Comparison of ENCODE assay signal across 10 mouse cellular contexts in genomic region chr19:46358381-46358780, GRCm38 (mm10). TPM values are rescaled to one million over a fixed set of nuclear protein-coding genes. Genes with fewer than 3 reads are reported as not detected.
DNase-seq lines count a peak whose midpoint lies in the region; ATAC-seq and TF ChIP-seq lines count a peak whose summit lies in the region.
"Had no signal": no experiment of that assay in that cellular context is flagged by ENCODE, and none has a peak within 500 bp of the region (broad histone marks: within the 10 kb centered on the region; RNA-seq: fewer than 3 reads in every experiment).

No protein-coding gene starts in this region.

- no peak overlapping the region for H3K4me3 ChIP-seq in embryonic facial prominence, embryonic 15.5 days (replicated peaks)
- no peak overlapping the region; the same call in 1 of the 2 replicates for H3K4me3 ChIP-seq in embryonic facial prominence, embryonic 10.5 days
- H3K4me3 ChIP-seq in liver, embryonic 11.5 days (ENCODE audit: low read depth, low read length), result peak overlapping the region; percentile 70
- H3K4me3 ChIP-seq in small intestine, adult 2 months (ENCODE audit: low read depth, low read length), result 0 out of 2 replicates have a peak overlapping the region, but pooled peaks have one; percentile 6

- no peak overlapping the region for H3K9ac ChIP-seq in embryonic facial prominence, embryonic 15.5 days
- H3K9ac ChIP-seq in liver, embryonic 11.5 days (ENCODE audit: low read depth, low read length), result peak overlapping the region; percentile 78; the same call in 1 of the 2 replicates
- H3K9ac ChIP-seq: embryonic facial prominence, embryonic 12.5 days had no signal

- H3K9me3 ChIP-seq in embryonic facial prominence, embryonic 15.5 days (replicated peaks), result no peaks in the 10 kb centered on the region
- 0 out of 2 replicates have a peak, but pooled peaks cover 2% of the 10 kb centered on the region for H3K9me3 ChIP-seq in embryonic facial prominence, embryonic 10.5 days
- H3K9me3 ChIP-seq in liver, embryonic 11.5 days (ENCODE audit: control insufficient read depth, low read length), result no peaks in the 10 kb centered on the region
- H3K9me3 ChIP-seq: embryonic facial prominence, embryonic 12.5 days had no signal

- peaks cover 15% of the 10 kb centered on the region for H3K4me1 ChIP-seq in embryonic facial prominence, embryonic 15.5 days
- H3K4me1 ChIP-seq in embryonic facial prominence, embryonic 10.5 days, result peaks cover 23% of the 10 kb centered on the region
- H3K4me1 ChIP-seq in liver, embryonic 11.5 days (replicated peaks; ENCODE audit: control insufficient read depth, insufficient read depth, low read length), result 0 out of 2 replicates have a peak, but pooled peaks cover 3% of the 10 kb centered on the region
- H3K4me1 ChIP-seq in small intestine, adult 2 months (ENCODE audit: control insufficient read depth, insufficient read depth, insufficient read length, low read length), result peaks cover 12% of the 10 kb centered on the region

- no peak for DNase-seq in embryonic facial prominence, embryonic 10.5 days (ENCODE audit: low spot score)
- DNase-seq in liver, embryonic 11.5 days (ENCODE audit: low spot score), result no peak
- DNase-seq in liver, result no peak
- DNase-seq in layer of hippocampus, postnatal 36 days, result no peak
- no peak for DNase-seq in embryo, embryonic 11 days

- no peak for TF ChIP-seq POLR2A in small intestine, adult 2 months (IDR thresholded peaks at IDR 0.05; ENCODE audit: low read depth, low read length)

- no peaks in the 10 kb centered on the region for H3K36me3 ChIP-seq in embryonic facial prominence, embryonic 15.5 days
- no peaks in the 10 kb centered on the region for H3K36me3 ChIP-seq in embryonic facial prominence, embryonic 10.5 days (replicated peaks)
- no peaks in the 10 kb centered on the region for H3K36me3 ChIP-seq in liver, embryonic 11.5 days (ENCODE audit: control insufficient read depth, insufficient read depth, low read length)
- no peaks in the 10 kb centered on the region for H3K36me3 ChIP-seq in small intestine, adult 2 months (ENCODE audit: control insufficient read depth, insufficient read depth, low read length)
- H3K36me3 ChIP-seq: embryonic facial prominence, embryonic 12.5 days had no signal

- no peak for ATAC-seq in embryonic facial prominence, embryonic 15.5 days (ENCODE audit: insufficient number of reproducible peaks, low FRiP score, low TSS enrichment, low read depth)
- peak; percentile 10; the same call in 1 of the 2 replicates for ATAC-seq in liver, embryonic 11.5 days (replicated peaks; ENCODE audit: low FRiP score)
- peak; percentile 6 for ATAC-seq in granulocyte monocyte progenitor cell, adult 5-6 weeks (replicated peaks; ENCODE audit: poor library complexity, severe bottlenecking)
- ATAC-seq: hindbrain, postnatal 0 days had no signal

- no peak for TF ChIP-seq CTCF in small intestine, adult 2 months (IDR thresholded peaks at IDR 0.05; ENCODE audit: extremely low read depth, insufficient read length, insufficient replicate concordance, low read depth, low read length)

- 50% methylated on average over 4 of the region's 4 CpGs for WGBS in embryonic facial prominence, embryonic 15.5 days
- 64% methylated on average over 4 of the region's 4 CpGs for WGBS in embryonic facial prominence, embryonic 10.5 days
- 43% methylated on average over 4 of the region's 4 CpGs for WGBS in liver, embryonic 11.5 days
- WGBS in small intestine, adult 2 months, result 36% methylated on average over 4 of the region's 4 CpGs

- H3K4me2 ChIP-seq in embryonic facial prominence, embryonic 15.5 days (replicated peaks), result 0 out of 2 replicates have a peak overlapping the region, but pooled peaks have one; percentile 83
- H3K4me2 ChIP-seq in liver, embryonic 11.5 days, result peak overlapping the region; percentile 99

- peak overlapping the region; percentile 44; the same call in 1 of the 2 replicates for H3K27ac ChIP-seq in embryonic facial prominence, embryonic 15.5 days (replicated peaks)
- H3K27ac ChIP-seq in embryonic facial prominence, embryonic 10.5 days (replicated peaks), result no peak overlapping the region
- peak overlapping the region; percentile 71 for H3K27ac ChIP-seq in liver, embryonic 11.5 days (ENCODE audit: low read depth, low read length)
- peak overlapping the region; percentile 71 for H3K27ac ChIP-seq in small intestine, adult 2 months (ENCODE audit: insufficient read depth, low read depth, low read length)
- H3K27ac ChIP-seq: embryonic facial prominence, embryonic 12.5 days; hindbrain, postnatal 0 days had no signal

- H3K27me3 ChIP-seq in embryonic facial prominence, embryonic 15.5 days, result peaks cover 22% of the 10 kb centered on the region
- peaks cover 26% of the 10 kb centered on the region for H3K27me3 ChIP-seq in embryonic facial prominence, embryonic 10.5 days (replicated peaks; ENCODE audit: low read depth, poor library complexity, severe bottlenecking)
- no peaks in the 10 kb centered on the region for H3K27me3 ChIP-seq in liver, embryonic 11.5 days (replicated peaks; ENCODE audit: control insufficient read depth, insufficient read depth, low read length)
- H3K27me3 ChIP-seq in small intestine, adult 2 months (ENCODE audit: control insufficient read depth, insufficient read depth, low read length), result no peaks in the 10 kb centered on the region

RNA-seq across cellular contexts. Expression of gene 2310034G01Rik, which starts 8.3 kb away (rescaled TPM):
- 3.5 and 5.3 TPM in 2 replicates for polyA plus RNA-seq in embryonic facial prominence, embryonic 15.5 days (2015; fragmentation: Nextera tagmentation; extraction: Ambion mirVana)
- polyA plus RNA-seq in embryonic facial prominence, embryonic 10.5 days (2016; fragmentation: Nextera tagmentation; extraction: Ambion mirVana), result 1.0 and 1.1 TPM in 2 replicates
- 0.87 and 1.5 TPM in 2 replicates for polyA plus RNA-seq in liver, embryonic 11.5 days (2014; fragmentation: Nextera tagmentation; extraction: Ambion mirVana)
- total RNA-seq in granulocyte monocyte progenitor cell, adult 5-6 weeks (2014; fragmentation: Nextera tagmentation), result 2.3 and 5.6 TPM in 2 replicates
- total RNA-seq in granulocyte monocyte progenitor cell, adult 5-6 weeks (2017), result 1.4 and 2.3 TPM in 2 replicates
- 0.56 and 3.4 TPM in 2 replicates for polyA plus RNA-seq in small intestine, adult 2 months (2012; rRNA removed)
- 1 to 10 TPM; 1.1 to 1.2 TPM for total RNA-seq in layer of hippocampus, postnatal 36 days (2021)

RNA-seq across cellular contexts. Expression of gene Mfsd13a, which starts 17.5 kb away (rescaled TPM):
- polyA plus RNA-seq in embryonic facial prominence, embryonic 15.5 days (2015; fragmentation: Nextera tagmentation; extraction: Ambion mirVana), result 4.3 and 4.4 TPM in 2 replicates
- 8.0 and 8.4 TPM in 2 replicates for polyA plus RNA-seq in embryonic facial prominence, embryonic 10.5 days (2016; fragmentation: Nextera tagmentation; extraction: Ambion mirVana)
- 21.9 and 25.4 TPM in 2 replicates for polyA plus RNA-seq in liver, embryonic 11.5 days (2014; fragmentation: Nextera tagmentation; extraction: Ambion mirVana)
- 71.4 and 82.0 TPM in 2 replicates for total RNA-seq in granulocyte monocyte progenitor cell, adult 5-6 weeks (2014; fragmentation: Nextera tagmentation)
- total RNA-seq in granulocyte monocyte progenitor cell, adult 5-6 weeks (2017), result 15.7 and 18.7 TPM in 2 replicates
- 29.4 and 36.0 TPM in 2 replicates for polyA plus RNA-seq in small intestine, adult 2 months (2012; rRNA removed)
- 10 to 100 TPM; 28.2 to 30.3 TPM for total RNA-seq in layer of hippocampus, postnatal 36 days (2021)

RNA-seq across cellular contexts. Expression of gene Cuedc2, which starts 19.9 kb away (rescaled TPM):
- polyA plus RNA-seq in embryonic facial prominence, embryonic 15.5 days (2015; fragmentation: Nextera tagmentation; extraction: Ambion mirVana), result 167 and 168 TPM in 2 replicates
- 204 and 208 TPM in 2 replicates for polyA plus RNA-seq in embryonic facial prominence, embryonic 10.5 days (2016; fragmentation: Nextera tagmentation; extraction: Ambion mirVana)
- polyA plus RNA-seq in liver, embryonic 11.5 days (2014; fragmentation: Nextera tagmentation; extraction: Ambion mirVana), result 151 and 153 TPM in 2 replicates
- total RNA-seq in granulocyte monocyte progenitor cell, adult 5-6 weeks (2014; fragmentation: Nextera tagmentation), result 104 and 108 TPM in 2 replicates
- 158 and 161 TPM in 2 replicates for total RNA-seq in granulocyte monocyte progenitor cell, adult 5-6 weeks (2017)
- polyA plus RNA-seq in small intestine, adult 2 months (2012; rRNA removed), result 23.5 and 26.9 TPM in 2 replicates
- 100 to 1,000 TPM; 164 to 167 TPM for total RNA-seq in layer of hippocampus, postnatal 36 days (2021)

RNA-seq across cellular contexts. Expression of gene Fbxl15, which starts 30.4 kb away (rescaled TPM):
- polyA plus RNA-seq in embryonic facial prominence, embryonic 15.5 days (2015; fragmentation: Nextera tagmentation; extraction: Ambion mirVana), result 16.4 TPM in 2 replicates
- 17.1 and 17.2 TPM in 2 replicates for polyA plus RNA-seq in embryonic facial prominence, embryonic 10.5 days (2016; fragmentation: Nextera tagmentation; extraction: Ambion mirVana)
- polyA plus RNA-seq in liver, embryonic 11.5 days (2014; fragmentation: Nextera tagmentation; extraction: Ambion mirVana), result 15.7 and 16.4 TPM in 2 replicates
- total RNA-seq in granulocyte monocyte progenitor cell, adult 5-6 weeks (2014; fragmentation: Nextera tagmentation), result 0.53 TPM in 1 of 2 replicates, not detected in the other
- 2.4 and 3.3 TPM in 2 replicates for total RNA-seq in granulocyte monocyte progenitor cell, adult 5-6 weeks (2017)
- 37.4 and 60.4 TPM in 2 replicates for polyA plus RNA-seq in small intestine, adult 2 months (2012; rRNA removed)
- 10 to 100 TPM; 28.3 to 33.6 TPM for total RNA-seq in layer of hippocampus, postnatal 36 days (2021)

RNA-seq across cellular contexts. Expression of gene Psd, which starts 31.4 kb away (rescaled TPM):
- 9.8 and 11.0 TPM in 2 replicates for polyA plus RNA-seq in embryonic facial prominence, embryonic 15.5 days (2015; fragmentation: Nextera tagmentation; extraction: Ambion mirVana)
- polyA plus RNA-seq in embryonic facial prominence, embryonic 10.5 days (2016; fragmentation: Nextera tagmentation; extraction: Ambion mirVana), result 2.5 and 3.5 TPM in 2 replicates
- polyA plus RNA-seq in liver, embryonic 11.5 days (2014; fragmentation: Nextera tagmentation; extraction: Ambion mirVana), result 11.9 and 12.4 TPM in 2 replicates
- total RNA-seq in granulocyte monocyte progenitor cell, adult 5-6 weeks (2014; fragmentation: Nextera tagmentation), result not detected in 2 replicates
- total RNA-seq in granulocyte monocyte progenitor cell, adult 5-6 weeks (2017), result not detected in 2 replicates
- 27.0 and 30.1 TPM in 2 replicates for polyA plus RNA-seq in small intestine, adult 2 months (2012; rRNA removed)
- 100 to 1,000 TPM; 731 to 733 TPM for total RNA-seq in layer of hippocampus, postnatal 36 days (2021)

Comparison
In these comparisons a context has a peak if more than half of its experiments do, and no peak if none do; other contexts are left out.
1. H3K4me3 ChIP-seq: peak in liver, embryonic 11.5 days (single experiment) and small intestine, adult 2 months (single experiment); none in embryonic facial prominence, embryonic 15.5 days (single experiment) and embryonic facial prominence, embryonic 10.5 days (single experiment).